Mouse (Mus musculus) thymus, adult 18-20 months (tissue): ENCODE results near the gene Zfp493.
"Not testable (repeated sequence)": the region's sequence is repeated elsewhere in the genome, so short reads cannot be mapped to it uniquely, and the experiment has no call there.

ENCODE experiments used
- DNase-seq, 2 experiments: peaks; one replicate each; pipeline ENCODE4 v3.0.0; 2022; ENCODE audit warnings: mixed read lengths in 2 of 2

Zfp493 gene

GRCm38 (mm10) chr13:67779265-67780221 lies at the start of gene Zfp493:
Zfp493 (plus strand) TSS chr13:67779693.
- DNase-seq, result peak; percentile 27 to 50

- not testable (repeated sequence) for DNase-seq
These were observed 45.1 kb upstream of the Zfp493 start for GRCm38 (mm10) chr13:67734391-67734790.

GRCm38 (mm10) chr13:67742941-67743340 lies 36.6 kb upstream of the Zfp493 start:
- DNase-seq, result no peak

GRCm38 (mm10) chr13:67743896-67744295 lies 35.6 kb upstream of the Zfp493 start:
- no peak for DNase-seq

GRCm38 (mm10) chr13:67754333-67755306 lies 24.9 kb upstream of the Zfp493 start, which contains the start of gene Zfp85:
Zfp85 (minus strand) TSS chr13:67755228.
- DNase-seq, result peak; percentile 25 to 39

- no peak for DNase-seq
These were observed 23.7 kb upstream of the Zfp493 start for GRCm38 (mm10) chr13:67755761-67756160.

- DNase-seq, result no peak
These were observed 19.5 kb upstream of the Zfp493 start for GRCm38 (mm10) chr13:67759966-67760365.

- DNase-seq, result no peak
These were observed 16.3 kb upstream of the Zfp493 start for GRCm38 (mm10) chr13:67763031-67763768.

- no peak for DNase-seq
These were observed 12.5 kb downstream of the Zfp493 start for GRCm38 (mm10) chr13:67791921-67792455.

GRCm38 (mm10) chr13:67798618-67799017 lies 19.1 kb downstream of the Zfp493 start:
- DNase-seq, result no peak

GRCm38 (mm10) chr13:67799151-67799550 lies 19.7 kb downstream of the Zfp493 start:
- not testable (repeated sequence) for DNase-seq

GRCm38 (mm10) chr13:67811651-67812210 lies 32.2 kb downstream of the Zfp493 start:
- DNase-seq, result no peak

- no peak for DNase-seq
These were observed 33.6 kb downstream of the Zfp493 start for GRCm38 (mm10) chr13:67812961-67813709.

- DNase-seq, result peak; percentile 49 to 62
These were observed 34.5 kb downstream of the Zfp493 start, which contains the start of gene Zfp273 for GRCm38 (mm10) chr13:67813710-67814660. Zfp273 (plus strand) TSS chr13:67813740.

- no peak for DNase-seq
These were observed 39.1 kb downstream of the Zfp493 start for GRCm38 (mm10) chr13:67818636-67819035.

GRCm38 (mm10) chr13:67830911-67831336 lies 51.4 kb downstream of the Zfp493 start, which contains the start of gene Gm10037:
Gm10037 (plus strand) TSS chr13:67831106.
- DNase-seq, result peak in 1 of 2 experiments; percentile 29

- not testable (repeated sequence) for DNase-seq
These were observed 53.6 kb downstream of the Zfp493 start for GRCm38 (mm10) chr13:67833137-67833536.
